Mouse (Mus musculus): ENCODE results near the gene Sebox. TPM values are rescaled to one million over a fixed set of nuclear protein-coding genes. Genes with fewer than 3 reads are reported as not detected.
A peak's percentile ranks its signal among the peaks of the same experiment; 100 is the strongest.

Sebox gene
- total and polyA plus RNA-seq, 2 experiments from 2014 or later, result 0.14 TPM; not detected in 1

DNA sequence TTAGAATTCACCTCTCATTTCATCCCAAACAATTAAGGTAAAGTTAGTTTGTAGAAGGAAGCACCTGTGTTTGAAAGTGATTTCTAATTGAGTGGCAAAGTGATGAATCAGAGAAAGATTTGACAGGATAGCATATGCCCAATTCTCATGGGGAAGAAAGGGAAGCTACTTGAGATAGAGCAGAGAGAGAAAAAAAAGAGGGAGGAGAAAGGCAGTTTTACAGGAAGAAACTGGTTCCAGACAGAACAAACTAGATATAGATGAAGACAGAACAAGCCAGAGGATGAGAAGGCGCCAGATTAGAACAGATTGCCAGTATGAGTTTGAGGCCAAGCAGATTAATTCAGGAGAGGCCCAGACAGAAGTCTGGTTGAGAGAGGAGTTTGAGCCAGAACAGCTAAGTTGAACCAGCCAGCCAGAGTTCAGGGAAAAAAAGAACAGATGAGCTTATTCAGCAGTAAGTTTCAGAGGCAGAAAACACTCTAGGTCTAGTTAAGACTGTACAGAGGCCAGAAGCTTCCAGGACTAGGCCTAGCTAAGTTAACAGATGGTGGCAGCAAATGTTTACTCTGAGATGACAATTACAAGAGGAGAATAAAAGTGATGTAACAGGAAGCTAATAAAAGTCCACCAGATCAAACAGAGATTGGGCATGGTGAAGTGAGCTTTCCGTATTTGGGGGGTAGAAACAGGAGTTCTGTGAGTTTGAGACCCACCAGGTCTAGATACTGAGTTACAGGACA lies 44.6 kb downstream of the Sebox start:
- H3K4me1 ChIP-seq (ENCODE audit: insufficient read depth), result peaks cover 9% of the 10 kb centered on the region; the same call in 1 of the 2 replicates
- no peak overlapping the region for H3K4me3 ChIP-seq (ENCODE audit: low read depth, low read length)
- H3K27me3 ChIP-seq (ENCODE audit: insufficient read depth, low read length), result no peaks in the 10 kb centered on the region
- TF ChIP-seq CTCF (IDR thresholded peaks at IDR 0.05; ENCODE audit: low read depth), result no peak
- no peak overlapping the region for H3K9ac ChIP-seq
- H3K9me3 ChIP-seq (ENCODE audit: low read length), result no peaks in the 10 kb centered on the region
- peaks cover 11% of the 10 kb centered on the region; the same call in 1 of the 2 replicates for H3K36me3 ChIP-seq (ENCODE audit: insufficient read depth)
- DNase-seq (peak; percentile 23), ATAC-seq (no peak)
- H3K4me2 ChIP-seq (ENCODE audit: low read depth), result no peak overlapping the region
- H3K27ac ChIP-seq (ENCODE audit: low read depth, low read length), result no peak overlapping the region
- WGBS, result 82% methylated on average over 2 of the region's 2 CpGs

- Histone ChIP-seq H3K4me1 (ENCODE audit: insufficient read depth) (peaks cover 9% of the 10 kb centered on the region; the same call in 1 of the 2 replicates), H3K4me3 (ENCODE audit: low read depth, low read length) (peak overlapping the region; percentile 59), H3K9me3 (ENCODE audit: low read length) (no peaks in the 10 kb centered on the region), H3K9ac (peak overlapping the region; percentile 67; the same call in 1 of the 2 replicates), H3K27me3 (ENCODE audit: insufficient read depth, low read length) (no peaks in the 10 kb centered on the region), H3K27ac (ENCODE audit: low read depth, low read length) (no peak overlapping the region), H3K4me2 (ENCODE audit: low read depth) (peak overlapping the region; percentile 69), H3K36me3 (ENCODE audit: insufficient read depth) (no peaks in the 10 kb centered on the region)
- TF ChIP-seq CTCF (IDR thresholded peaks at IDR 0.05; ENCODE audit: low read depth), result no peak
- DNase-seq, result peak; percentile 13
- ATAC-seq, result no peak
- whole genome bisulfite sequencing, result 17% methylated on average over 5 of the region's 5 CpGs
Observed at GRCm38 (mm10) chr11:78549491-78549987, 46.3 kb downstream of the Sebox start.

GRCm38 (mm10) chr11:78550168-78551058 lies 47.2 kb downstream of the Sebox start, which contains the start of gene Tmem97:
TSS of gene Tmem97 (minus strand) at chr11:78550777.
- peak; percentile 100 for ATAC-seq
- H3K4me3 ChIP-seq (ENCODE audit: low read depth, low read length), result peak within 1 kb of the TSS; percentile 59
- peak within 1 kb of the TSS; percentile 75 for H3K27ac ChIP-seq (ENCODE audit: low read depth, low read length)
- no peaks in the 10 kb centered on the region for H3K9me3 ChIP-seq (ENCODE audit: low read length)
- H3K27me3 ChIP-seq (ENCODE audit: insufficient read depth, low read length), result no peaks in the 10 kb centered on the region
- H3K9ac ChIP-seq, result peak within 1 kb of the TSS; percentile 67
- H3K4me2 ChIP-seq (ENCODE audit: low read depth), result peak within 1 kb of the TSS; percentile 69
- WGBS, result under 1% methylated on average over 60 of the region's 60 CpGs
- peaks cover 9% of the 10 kb centered on the region; the same call in 1 of the 2 replicates for H3K4me1 ChIP-seq (ENCODE audit: insufficient read depth)
- DNase-seq, result peak; percentile 98
- peak; percentile 48 for TF ChIP-seq CTCF (IDR thresholded peaks at IDR 0.05; ENCODE audit: low read depth)
- H3K36me3 ChIP-seq (ENCODE audit: insufficient read depth), result no peaks in the 10 kb centered on the region

- peak overlapping the region; percentile 69 for H3K4me2 ChIP-seq (ENCODE audit: low read depth)
- H3K9me3 ChIP-seq (ENCODE audit: low read length), result no peaks in the 10 kb centered on the region
- H3K27ac ChIP-seq (ENCODE audit: low read depth, low read length), result peak overlapping the region; percentile 75
- 34% methylated on average over 6 of the region's 6 CpGs for WGBS
- peak overlapping the region; percentile 47 for H3K9ac ChIP-seq
- DNase-seq, result no peak
- H3K36me3 ChIP-seq (ENCODE audit: insufficient read depth), result no peaks in the 10 kb centered on the region
- H3K4me1 ChIP-seq (ENCODE audit: insufficient read depth), result peaks cover 9% of the 10 kb centered on the region; the same call in 1 of the 2 replicates
- no peak for TF ChIP-seq CTCF (IDR thresholded peaks at IDR 0.05; ENCODE audit: low read depth)
- ATAC-seq, result peak; percentile 12
- peak overlapping the region; percentile 59 for H3K4me3 ChIP-seq (ENCODE audit: low read depth, low read length)
- no peaks in the 10 kb centered on the region for H3K27me3 ChIP-seq (ENCODE audit: insufficient read depth, low read length)
Observed at GRCm38 (mm10) chr11:78551059-78551398, 47.8 kb downstream of the Sebox start.

Other genes starting within 250 kb of the Sebox start
- gene 2610507B11Rik, start 241.7 kb upstream of the Sebox start, total RNA-seq (2014; rRNA removed), result 58.6 and 70.2 TPM in 2 replicates
- 34.6 and 49.4 TPM in 2 replicates for gene 2610507B11Rik, start 241.7 kb upstream of the Sebox start, polyA plus RNA-seq (2015; fragmentation: Nextera tagmentation; extraction: Ambion mirVana)
- gene BC030499, start 212.6 kb upstream of the Sebox start, total RNA-seq (2014; rRNA removed), result 0.38 and 0.62 TPM in 2 replicates
- not detected in 2 replicates for gene BC030499, start 212.6 kb upstream of the Sebox start, polyA plus RNA-seq (2015; fragmentation: Nextera tagmentation; extraction: Ambion mirVana)
- 5.7 and 6.5 TPM in 2 replicates for gene Spag5, start 201.9 kb upstream of the Sebox start, total RNA-seq (2014; rRNA removed)
- gene Spag5, start 201.9 kb upstream of the Sebox start, polyA plus RNA-seq (2015; fragmentation: Nextera tagmentation; extraction: Ambion mirVana), result 3.5 and 4.8 TPM in 2 replicates
- 187 and 207 TPM in 2 replicates for gene Aldoc, start 180.5 kb upstream of the Sebox start, total RNA-seq (2014; rRNA removed)
- 182 and 219 TPM in 2 replicates for gene Aldoc, start 180.5 kb upstream of the Sebox start, polyA plus RNA-seq (2015; fragmentation: Nextera tagmentation; extraction: Ambion mirVana)
- gene Pigs, start 175.0 kb upstream of the Sebox start, total RNA-seq (2014; rRNA removed), result 33.0 and 43.1 TPM in 2 replicates
- gene Pigs, start 175.0 kb upstream of the Sebox start, polyA plus RNA-seq (2015; fragmentation: Nextera tagmentation; extraction: Ambion mirVana), result 63.7 and 76.8 TPM in 2 replicates
- gene Unc119, start 160.0 kb upstream of the Sebox start, total RNA-seq (2014; rRNA removed), result 86.5 and 99.7 TPM in 2 replicates
- 72.2 and 72.5 TPM in 2 replicates for gene Unc119, start 160.0 kb upstream of the Sebox start, polyA plus RNA-seq (2015; fragmentation: Nextera tagmentation; extraction: Ambion mirVana)
- not detected in 2 replicates for gene Foxn1, start 116.9 kb upstream of the Sebox start, total RNA-seq (2014; rRNA removed)
- gene Foxn1, start 116.9 kb upstream of the Sebox start, polyA plus RNA-seq (2015; fragmentation: Nextera tagmentation; extraction: Ambion mirVana), result not detected in 2 replicates
- not detected in 2 replicates for gene Slc13a2, start 81.2 kb upstream of the Sebox start, total RNA-seq (2014; rRNA removed)
- gene Slc13a2, start 81.2 kb upstream of the Sebox start, polyA plus RNA-seq (2015; fragmentation: Nextera tagmentation; extraction: Ambion mirVana), result not detected in 2 replicates
- 10.8 and 11.2 TPM in 2 replicates for gene Slc46a1, start 37.8 kb upstream of the Sebox start, total RNA-seq (2014; rRNA removed)
- 16.5 and 18.8 TPM in 2 replicates for gene Slc46a1, start 37.8 kb upstream of the Sebox start, polyA plus RNA-seq (2015; fragmentation: Nextera tagmentation; extraction: Ambion mirVana)
- gene Sarm1, start 5.7 kb upstream of the Sebox start, total RNA-seq (2014; rRNA removed), result 47.5 and 48.3 TPM in 2 replicates
- 32.7 and 34.7 TPM in 2 replicates for gene Sarm1, start 5.7 kb upstream of the Sebox start, polyA plus RNA-seq (2015; fragmentation: Nextera tagmentation; extraction: Ambion mirVana)
- gene Vtn, start 4.4 kb upstream of the Sebox start, total RNA-seq (2014; rRNA removed), result 82.8 and 94.4 TPM in 2 replicates
- gene Vtn, start 4.4 kb upstream of the Sebox start, polyA plus RNA-seq (2015; fragmentation: Nextera tagmentation; extraction: Ambion mirVana), result 111 and 129 TPM in 2 replicates
- gene Tmem199, start 8.7 kb downstream of the Sebox start, total RNA-seq (2014; rRNA removed), result 64.8 and 73.2 TPM in 2 replicates
- 84.2 and 86.0 TPM in 2 replicates for gene Tmem199, start 8.7 kb downstream of the Sebox start, polyA plus RNA-seq (2015; fragmentation: Nextera tagmentation; extraction: Ambion mirVana)
- 139 and 157 TPM in 2 replicates for gene Poldip2, start 8.7 kb downstream of the Sebox start, total RNA-seq (2014; rRNA removed)
- gene Poldip2, start 8.7 kb downstream of the Sebox start, polyA plus RNA-seq (2015; fragmentation: Nextera tagmentation; extraction: Ambion mirVana), result 165 and 175 TPM in 2 replicates
- gene Tnfaip1, start 32.9 kb downstream of the Sebox start, total RNA-seq (2014; rRNA removed), result 38.9 and 42.7 TPM in 2 replicates
- gene Tnfaip1, start 32.9 kb downstream of the Sebox start, polyA plus RNA-seq (2015; fragmentation: Nextera tagmentation; extraction: Ambion mirVana), result 54.6 and 66.3 TPM in 2 replicates
- gene Ift20, start 32.9 kb downstream of the Sebox start, total RNA-seq (2014; rRNA removed), result 106 and 119 TPM in 2 replicates
- 124 and 140 TPM in 2 replicates for gene Ift20, start 32.9 kb downstream of the Sebox start, polyA plus RNA-seq (2015; fragmentation: Nextera tagmentation; extraction: Ambion mirVana)
- 32.7 and 33.9 TPM in 2 replicates for gene Tmem97, start 47.3 kb downstream of the Sebox start, total RNA-seq (2014; rRNA removed)
- gene Tmem97, start 47.3 kb downstream of the Sebox start, polyA plus RNA-seq (2015; fragmentation: Nextera tagmentation; extraction: Ambion mirVana), result 37.1 and 42.1 TPM in 2 replicates
- 43.1 and 43.2 TPM in 2 replicates for gene Nlk, start 193.9 kb downstream of the Sebox start, total RNA-seq (2014; rRNA removed)
- gene Nlk, start 193.9 kb downstream of the Sebox start, polyA plus RNA-seq (2015; fragmentation: Nextera tagmentation; extraction: Ambion mirVana), result 26.0 and 27.8 TPM in 2 replicates
- gene Ccnq, start 248.3 kb downstream of the Sebox start, total RNA-seq (2014; rRNA removed), result 28.3 and 30.7 TPM in 2 replicates
- gene Ccnq, start 248.3 kb downstream of the Sebox start, polyA plus RNA-seq (2015; fragmentation: Nextera tagmentation; extraction: Ambion mirVana), result 31.8 and 33.1 TPM in 2 replicates